Mouse (Mus musculus) kidney, adult 11 months (tissue): Measurements from ENCODE around the gene Col24a1.
A peak's percentile ranks its signal among the peaks of the same experiment; 100 is the strongest.

Experiments
- DNase-seq: peaks from one replicate; pipeline ENCODE4 v3.0.0; 2022

Gene Col24a1

GRCm38 (mm10) chr3:145292337-145293134 is at the start of gene Col24a1:
Gene Col24a1, plus strand, starts transcription at chr3:145292472.
- DNase-seq, result no peak

- DNase-seq, result no peak
Measured at GRCm38 (mm10) chr3:145248040-145248439, 44.2 kb upstream of the Col24a1 start.

GRCm38 (mm10) chr3:145253066-145253465 is 39.2 kb upstream of the Col24a1 start:
- peak; percentile 39 for DNase-seq

- no peak for DNase-seq
Measured at GRCm38 (mm10) chr3:145254764-145255396, 37.4 kb upstream of the Col24a1 start.

- DNase-seq, result no peak
Measured at GRCm38 (mm10) chr3:145256647-145257046, 35.6 kb upstream of the Col24a1 start.

GRCm38 (mm10) chr3:145259678-145260077 is 32.6 kb upstream of the Col24a1 start:
- DNase-seq, result no peak

GRCm38 (mm10) chr3:145263131-145263530 is 29.1 kb upstream of the Col24a1 start:
- no peak for DNase-seq

- no peak for DNase-seq
Measured at GRCm38 (mm10) chr3:145268066-145268465, 24.2 kb upstream of the Col24a1 start.

- DNase-seq, result no peak
Measured at GRCm38 (mm10) chr3:145274191-145274590, 18.1 kb upstream of the Col24a1 start.

GRCm38 (mm10) chr3:145293207-145293606 is 935 bp downstream of the Col24a1 start:
- no peak for DNase-seq

GRCm38 (mm10) chr3:145293623-145294307 is 1.5 kb downstream of the Col24a1 start:
- DNase-seq, result no peak

- no peak for DNase-seq
Measured at GRCm38 (mm10) chr3:145299980-145300591, 7.8 kb downstream of the Col24a1 start.

GRCm38 (mm10) chr3:145305311-145305710 is 13.0 kb downstream of the Col24a1 start:
- no peak for DNase-seq

GRCm38 (mm10) chr3:145307209-145307608 is 14.9 kb downstream of the Col24a1 start:
- DNase-seq, result no peak

- DNase-seq, result no peak
Measured at GRCm38 (mm10) chr3:145320587-145321274, 28.5 kb downstream of the Col24a1 start.

GRCm38 (mm10) chr3:145325402-145325801 is 33.1 kb downstream of the Col24a1 start:
- no peak for DNase-seq

GRCm38 (mm10) chr3:145331642-145332041 is 39.4 kb downstream of the Col24a1 start:
- no peak for DNase-seq

- DNase-seq, result no peak
Measured at GRCm38 (mm10) chr3:145334046-145334445, 41.8 kb downstream of the Col24a1 start.

GRCm38 (mm10) chr3:145337161-145337560 is 44.9 kb downstream of the Col24a1 start:
- DNase-seq, result no peak

- no peak for DNase-seq
Measured at GRCm38 (mm10) chr3:145339851-145340499, 47.7 kb downstream of the Col24a1 start.

- no peak for DNase-seq
Measured at GRCm38 (mm10) chr3:145348690-145349089, 56.4 kb downstream of the Col24a1 start.

- DNase-seq, result no peak
Measured at GRCm38 (mm10) chr3:145353951-145354350, 61.7 kb downstream of the Col24a1 start.
